24 mouse cellular contexts compared by ENCODE assay signal in the genomic region with DNA sequence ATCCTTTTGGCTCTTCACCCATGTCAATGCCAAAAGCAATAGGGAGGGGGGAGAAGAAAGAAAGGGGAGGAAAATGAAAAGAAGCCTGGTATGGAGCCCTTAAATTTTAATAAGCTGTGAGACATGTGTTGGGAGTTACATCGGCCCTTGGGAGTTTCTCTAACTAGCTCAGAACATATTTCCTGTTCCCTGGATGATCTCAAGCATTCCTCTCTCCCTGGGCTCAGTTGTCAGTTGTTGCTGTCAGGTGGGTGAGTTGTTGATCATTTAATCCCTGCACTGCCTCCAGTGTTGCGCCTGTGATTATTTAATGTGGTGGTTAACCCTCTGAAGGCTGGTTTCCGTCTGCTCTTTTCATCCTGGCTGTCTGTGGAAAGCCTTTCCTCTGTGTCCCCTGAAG.
A peak's percentile ranks its signal among the peaks of the same experiment; 100 is the strongest.
DNase-seq lines count a peak whose midpoint lies in the region; ATAC-seq lines count a peak whose summit lies in the region.
"Had no signal": no experiment of that assay in that cellular context is flagged by ENCODE, and none has a peak within 500 bp of the region (broad histone marks: within the 10 kb centered on the region; RNA-seq: fewer than 3 reads in every experiment).

No protein-coding gene starts in this region.

- ATAC-seq in limb, embryonic 12.5 days (ENCODE audit: insufficient number of reproducible peaks, insufficient read depth, low FRiP score, low TSS enrichment, low read depth), result no peak
- peak; percentile 76 for ATAC-seq in embryonic facial prominence, embryonic 14.5 days (ENCODE audit: low read depth)
- ATAC-seq in limb, embryonic 13.5 days (ENCODE audit: low FRiP score, low read depth), result peak; percentile 34
- ATAC-seq: forebrain, embryonic 14.5 days; hindbrain, postnatal 0 days; intestine, embryonic 15.5 days had no signal

- no peak for DNase-seq in limb, embryonic 10.5 days (ENCODE audit: low spot score)
- peak; percentile 14 for DNase-seq in embryonic facial prominence, embryonic 10.5 days (ENCODE audit: low spot score)
- DNase-seq in embryonic facial prominence, embryonic 14.5 days (ENCODE audit: low spot score), result peak; percentile 67
- DNase-seq in frontal cortex, postnatal 10 days (ENCODE audit: low spot score in 2 of 2), result no peak
- no peak for DNase-seq in kidney, postnatal 25 days
- DNase-seq in kidney, postnatal 36 days, result no peak
- DNase-seq: adrenal gland, postnatal 10 days; cerebellum, adult 11-12 months; cerebellum, adult 9-10 months; cerebellum, postnatal 36 days; gastrocnemius, postnatal 10 days; heart, adult 18-20 months; heart, postnatal 36 days had no signal

- H3K27ac ChIP-seq in limb, embryonic 12.5 days, result no peak overlapping the region
- H3K27ac ChIP-seq in limb, embryonic 10.5 days, result no peak overlapping the region
- no peak overlapping the region for H3K27ac ChIP-seq in embryonic facial prominence, embryonic 10.5 days (replicated peaks)
- H3K27ac ChIP-seq in embryonic facial prominence, embryonic 14.5 days (replicated peaks; ENCODE audit: low read depth, low read length), result no peak overlapping the region
- no peak overlapping the region; the same call in 1 of the 2 replicates for H3K27ac ChIP-seq in limb, embryonic 13.5 days
- H3K27ac ChIP-seq: embryonic facial prominence, embryonic 13.5 days; forebrain, embryonic 10.5 days; hindbrain, embryonic 13.5 days; hindbrain, postnatal 0 days; intestine, embryonic 15.5 days had no signal

- no peak overlapping the region for H3K9ac ChIP-seq in limb, embryonic 12.5 days (replicated peaks)
- H3K9ac ChIP-seq in embryonic facial prominence, embryonic 14.5 days (ENCODE audit: low read depth, low read length), result no peak overlapping the region
- no peak overlapping the region for H3K9ac ChIP-seq in limb, embryonic 13.5 days
- H3K9ac ChIP-seq: embryonic facial prominence, embryonic 13.5 days; hindbrain, embryonic 13.5 days; intestine, embryonic 15.5 days had no signal

- no peaks in the 10 kb centered on the region for H3K27me3 ChIP-seq in limb, embryonic 12.5 days
- H3K27me3 ChIP-seq in limb, embryonic 10.5 days (ENCODE audit: low read depth, poor library complexity, severe bottlenecking), result no peaks in the 10 kb centered on the region
- no peaks in the 10 kb centered on the region for H3K27me3 ChIP-seq in embryonic facial prominence, embryonic 10.5 days (replicated peaks; ENCODE audit: low read depth, poor library complexity, severe bottlenecking)
- H3K27me3 ChIP-seq in embryonic facial prominence, embryonic 14.5 days (replicated peaks; ENCODE audit: control insufficient read depth, insufficient read depth, low read length), result no peaks in the 10 kb centered on the region
- H3K27me3 ChIP-seq in limb, embryonic 13.5 days, result no peaks in the 10 kb centered on the region
- H3K27me3 ChIP-seq: embryonic facial prominence, embryonic 13.5 days; hindbrain, embryonic 13.5 days; intestine, embryonic 15.5 days had no signal

- WGBS in limb, embryonic 12.5 days, result 27% methylated on average over 3 of the region's 3 CpGs
- 43% methylated on average over 3 of the region's 3 CpGs for WGBS in limb, embryonic 10.5 days
- WGBS in embryonic facial prominence, embryonic 10.5 days, result 59% methylated on average over 3 of the region's 3 CpGs
- 35% methylated on average over 3 of the region's 3 CpGs for WGBS in embryonic facial prominence, embryonic 14.5 days
- WGBS in limb, embryonic 13.5 days, result 17% methylated on average over 3 of the region's 3 CpGs

- H3K4me3 ChIP-seq in limb, embryonic 12.5 days (replicated peaks), result no peak overlapping the region
- H3K4me3 ChIP-seq in limb, embryonic 10.5 days, result no peak overlapping the region
- H3K4me3 ChIP-seq in embryonic facial prominence, embryonic 10.5 days, result no peak overlapping the region
- no peak overlapping the region for H3K4me3 ChIP-seq in embryonic facial prominence, embryonic 14.5 days (ENCODE audit: low read depth, low read length)
- H3K4me3 ChIP-seq in limb, embryonic 13.5 days, result no peak overlapping the region
- H3K4me3 ChIP-seq: embryonic facial prominence, embryonic 13.5 days; erythroblast, embryonic 14.5 days; forebrain, embryonic 10.5 days; hindbrain, embryonic 13.5 days; intestine, embryonic 15.5 days had no signal

- H3K4me2 ChIP-seq in limb, embryonic 12.5 days, result 0 out of 2 replicates have a peak overlapping the region, but pooled peaks have one; percentile 0
- H3K4me2 ChIP-seq in embryonic facial prominence, embryonic 14.5 days (ENCODE audit: low read depth, low read length), result peak overlapping the region; percentile 12; the same call in 1 of the 2 replicates
- peak overlapping the region; percentile 19; the same call in 1 of the 2 replicates for H3K4me2 ChIP-seq in limb, embryonic 13.5 days (replicated peaks)
- H3K4me2 ChIP-seq: embryonic facial prominence, embryonic 13.5 days; heart, embryonic 11.5 days; hindbrain, embryonic 13.5 days; intestine, embryonic 15.5 days had no signal

- peaks cover 34% of the 10 kb centered on the region for H3K4me1 ChIP-seq in limb, embryonic 12.5 days (replicated peaks)
- peaks cover 19% of the 10 kb centered on the region for H3K4me1 ChIP-seq in limb, embryonic 10.5 days
- H3K4me1 ChIP-seq in embryonic facial prominence, embryonic 10.5 days, result peaks cover 24% of the 10 kb centered on the region
- H3K4me1 ChIP-seq in embryonic facial prominence, embryonic 14.5 days (ENCODE audit: control insufficient read depth, insufficient read depth, low read length), result peaks cover 11% of the 10 kb centered on the region
- H3K4me1 ChIP-seq in limb, embryonic 13.5 days, result peaks cover 43% of the 10 kb centered on the region
- H3K4me1 ChIP-seq: hindbrain, embryonic 13.5 days had no signal

- H3K36me3 ChIP-seq in limb, embryonic 12.5 days, result peaks cover 5% of the 10 kb centered on the region; the same call in 1 of the 2 replicates
- H3K36me3 ChIP-seq in limb, embryonic 10.5 days, result peaks cover 13% of the 10 kb centered on the region
- H3K36me3 ChIP-seq in embryonic facial prominence, embryonic 10.5 days (replicated peaks), result peaks cover 4% of the 10 kb centered on the region
- no peaks in the 10 kb centered on the region for H3K36me3 ChIP-seq in embryonic facial prominence, embryonic 14.5 days (ENCODE audit: control insufficient read depth, insufficient read depth, low read length)
- H3K36me3 ChIP-seq in limb, embryonic 13.5 days, result peaks cover 10% of the 10 kb centered on the region; the same call in 1 of the 2 replicates
- H3K36me3 ChIP-seq: hindbrain, embryonic 13.5 days; intestine, embryonic 15.5 days had no signal

- no peaks in the 10 kb centered on the region for H3K9me3 ChIP-seq in limb, embryonic 12.5 days
- no peaks in the 10 kb centered on the region for H3K9me3 ChIP-seq in limb, embryonic 10.5 days (replicated peaks)
- no peaks in the 10 kb centered on the region for H3K9me3 ChIP-seq in embryonic facial prominence, embryonic 10.5 days
- no peaks in the 10 kb centered on the region for H3K9me3 ChIP-seq in embryonic facial prominence, embryonic 14.5 days (ENCODE audit: control insufficient read depth, low read length)
- no peaks in the 10 kb centered on the region for H3K9me3 ChIP-seq in limb, embryonic 13.5 days
- H3K9me3 ChIP-seq: embryonic facial prominence, embryonic 13.5 days; forebrain, embryonic 10.5 days; G1E; hindbrain, embryonic 13.5 days; intestine, embryonic 15.5 days had no signal

Comparison
In these comparisons a context has a peak if more than half of its experiments do, and no peak if none do; other contexts are left out.
1. DNase-seq: peak in embryonic facial prominence, embryonic 10.5 days (single experiment) and embryonic facial prominence, embryonic 14.5 days (single experiment); none in limb, embryonic 10.5 days (single experiment), frontal cortex, postnatal 10 days (0 of 2), kidney, postnatal 25 days (0 of 2) and kidney, postnatal 36 days (0 of 2).
2. Peak in every context shown above with its lines, with median percentiles within 50 percentile points of each other: H3K4me2 ChIP-seq.